Mouse (Mus musculus): Measurements from ENCODE around the gene Otud4.
"Not testable (repeated sequence)": the region's sequence is repeated elsewhere in the genome, so short reads cannot be mapped to it uniquely, and the experiment has no call there.

The Otud4 gene

DNA sequence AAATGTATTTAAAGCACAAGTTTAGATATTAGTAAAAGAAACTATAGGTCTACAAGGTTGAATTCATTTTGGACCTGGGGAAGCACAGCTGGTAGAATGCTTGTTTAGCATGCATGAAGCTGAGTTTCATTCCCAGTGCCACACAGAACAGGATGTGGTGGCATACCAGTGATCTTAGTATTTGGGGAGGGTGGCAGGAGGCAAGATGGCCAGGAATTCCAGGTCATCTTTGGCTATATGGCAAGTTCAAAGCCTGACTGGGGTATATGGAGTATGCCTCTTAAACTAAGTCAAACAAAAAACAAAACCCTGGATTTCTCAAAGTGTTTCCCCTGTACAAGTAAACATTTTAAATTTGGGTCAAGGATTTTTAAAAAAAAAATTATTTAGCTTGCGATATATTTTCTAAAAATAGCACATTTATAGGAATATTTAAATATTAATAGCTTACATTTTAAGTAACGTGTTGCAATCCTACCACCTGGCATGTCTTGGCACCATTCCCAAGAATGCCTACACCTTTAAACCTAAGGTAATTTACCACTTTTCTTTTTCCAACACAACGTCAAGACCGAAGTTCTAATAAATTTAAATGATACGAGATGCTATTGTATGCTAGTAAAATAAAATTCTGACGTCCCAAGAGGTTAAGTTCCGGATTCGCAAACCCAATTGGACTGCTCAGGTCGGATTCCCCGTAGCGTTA, 1.3 kb upstream of the Otud4 start:
- DNase-seq (ENCODE audit: inconsistent age in 2 of 2, low spot score in 1 of 2): peak in 1 of 2 experiments; percentile 52

DNA sequence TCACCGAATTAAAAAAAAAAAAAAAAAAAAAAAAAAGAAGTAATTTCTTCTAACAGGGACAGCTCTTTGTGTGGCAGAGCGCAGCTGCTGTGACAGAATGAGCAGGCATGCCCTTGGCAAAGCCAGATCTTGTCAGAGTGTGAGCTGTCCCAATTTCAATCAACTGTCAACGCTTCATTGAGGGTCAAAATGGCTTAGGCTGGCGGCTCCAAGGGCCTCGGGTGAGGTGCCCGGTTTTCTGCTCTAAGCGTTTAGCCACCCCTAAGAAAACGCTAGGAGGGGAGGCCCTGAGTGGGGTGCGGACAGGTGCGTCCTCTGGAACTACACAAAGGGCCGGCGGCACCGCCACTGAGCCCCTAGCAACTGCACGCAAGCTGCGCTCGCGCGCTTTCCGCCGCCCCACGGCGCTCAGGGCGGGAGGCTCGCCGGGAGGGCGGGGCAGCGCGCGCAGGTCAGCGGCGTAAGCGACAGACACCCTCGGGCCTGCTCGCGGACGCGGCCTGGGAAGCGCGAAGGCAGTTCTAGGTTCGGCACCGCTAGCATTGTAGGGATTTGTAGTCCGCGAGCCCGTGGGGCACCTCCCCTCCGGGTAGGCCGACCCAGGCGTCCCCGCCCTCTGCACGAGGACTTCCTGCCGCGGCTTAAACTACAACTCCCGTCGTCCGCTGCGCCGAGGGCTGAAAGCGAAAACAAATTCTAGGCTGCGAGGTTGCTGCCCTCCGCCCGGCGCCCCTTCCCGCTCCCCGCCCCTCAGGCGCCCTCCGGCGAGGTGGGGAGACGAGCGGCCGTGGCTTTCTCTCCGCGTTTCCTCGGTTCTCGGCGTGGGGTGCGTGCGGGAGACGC, 490 bp upstream of the Otud4 start:
- peak; percentile 99 for DNase-seq (ENCODE audit: inconsistent age in 2 of 2, low spot score in 1 of 2)

DNA sequence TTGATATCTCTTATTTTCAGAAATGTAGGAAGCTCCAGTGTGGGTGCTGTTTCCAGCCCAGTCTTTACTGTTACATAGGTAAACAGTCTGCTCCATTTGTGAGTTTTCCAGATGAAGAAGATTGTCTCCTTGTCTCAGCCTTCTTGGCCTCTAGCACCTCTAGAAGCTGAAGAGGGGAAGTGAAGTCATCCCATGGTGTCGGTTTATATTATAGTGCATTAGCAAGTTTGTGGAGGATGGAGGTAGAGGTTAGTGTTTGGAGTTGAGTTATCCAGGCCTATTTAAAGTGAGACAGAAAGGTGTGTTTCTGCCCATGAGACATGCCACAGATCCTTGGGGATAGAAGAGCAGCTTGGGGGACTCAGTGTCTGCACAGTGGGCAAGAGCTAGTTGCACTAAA, 1.7 kb downstream of the Otud4 start:
- DNase-seq (ENCODE audit: inconsistent age in 2 of 2, low spot score in 1 of 2): peak in 1 of 2 experiments; percentile 51

DNA sequence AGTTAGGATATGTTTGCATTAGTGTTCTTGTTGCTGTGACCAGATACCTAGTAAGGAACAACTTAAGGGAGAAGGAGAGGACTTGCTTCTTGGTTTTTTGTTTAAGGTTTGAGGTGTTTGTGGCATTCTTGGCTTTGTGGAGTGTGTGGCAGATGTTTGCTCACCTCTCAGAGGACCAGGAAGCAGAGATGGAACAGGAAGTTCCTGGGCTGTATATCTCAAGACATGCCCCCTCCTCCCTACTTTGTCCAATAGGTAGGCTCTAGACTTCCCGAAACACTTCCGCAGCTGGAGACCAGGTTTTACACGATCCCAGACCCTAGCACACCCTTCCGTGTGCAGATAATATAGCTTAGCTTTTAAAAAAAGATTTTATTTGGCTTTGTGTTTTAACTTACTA, 10.2 kb downstream of the Otud4 start:
- DNase-seq (ENCODE audit: inconsistent age in 2 of 2, low spot score in 1 of 2): no peak

DNA sequence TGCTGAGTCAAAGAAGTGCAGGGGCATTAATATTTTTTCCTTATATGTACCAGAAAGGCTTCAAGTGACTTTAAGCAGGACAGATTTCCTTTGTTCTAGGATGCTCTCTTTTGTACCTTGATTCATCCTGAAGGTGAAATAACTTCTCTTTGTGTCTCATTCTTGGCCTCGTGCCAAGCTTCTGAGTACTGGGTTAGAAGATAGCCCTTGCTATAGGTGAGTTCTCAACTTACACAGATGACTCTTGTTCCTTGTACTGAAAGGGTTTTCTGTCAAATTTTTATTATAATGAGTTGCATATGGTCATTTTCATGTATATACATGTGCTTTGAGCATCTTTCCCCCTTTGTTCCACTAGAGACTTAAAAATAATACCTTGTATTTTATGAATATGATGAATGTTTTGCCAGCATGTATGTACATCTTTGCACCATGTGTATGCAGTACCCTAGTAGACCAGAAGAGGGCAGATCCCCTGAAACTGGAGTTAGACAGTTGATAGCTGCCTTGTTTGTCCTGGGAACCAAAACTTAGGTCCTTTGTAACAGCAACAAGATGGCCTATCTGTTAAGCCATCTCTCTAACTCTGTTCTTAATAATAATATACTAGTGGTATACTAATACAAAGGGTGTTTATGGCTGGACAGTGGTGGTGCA, 10.9 kb downstream of the Otud4 start:
- peak in 1 of 2 experiments; percentile 59 for DNase-seq (ENCODE audit: inconsistent age in 2 of 2, low spot score in 1 of 2)

DNA sequence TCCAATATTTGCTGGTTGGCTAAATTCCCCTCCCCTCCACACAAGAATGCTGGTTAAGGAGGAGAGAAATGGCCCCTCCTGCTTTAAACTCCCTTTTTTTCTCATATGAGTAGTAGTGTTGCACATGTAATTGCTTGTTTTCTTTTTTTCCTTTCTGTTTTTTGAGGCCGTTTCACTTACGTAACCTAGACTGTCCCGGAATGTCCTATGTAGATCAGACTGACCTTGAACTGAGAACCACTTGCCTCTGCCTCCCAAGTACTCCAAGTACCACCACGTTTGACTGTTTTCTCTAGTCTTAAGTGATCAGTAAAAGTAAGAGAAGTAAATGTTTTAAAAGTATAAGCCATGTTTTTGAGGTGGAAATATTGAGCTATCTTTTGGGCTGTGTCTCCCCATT, 14.3 kb downstream of the Otud4 start:
- DNase-seq (ENCODE audit: inconsistent age in 2 of 2, low spot score in 1 of 2): peak; percentile 25 to 80

DNA sequence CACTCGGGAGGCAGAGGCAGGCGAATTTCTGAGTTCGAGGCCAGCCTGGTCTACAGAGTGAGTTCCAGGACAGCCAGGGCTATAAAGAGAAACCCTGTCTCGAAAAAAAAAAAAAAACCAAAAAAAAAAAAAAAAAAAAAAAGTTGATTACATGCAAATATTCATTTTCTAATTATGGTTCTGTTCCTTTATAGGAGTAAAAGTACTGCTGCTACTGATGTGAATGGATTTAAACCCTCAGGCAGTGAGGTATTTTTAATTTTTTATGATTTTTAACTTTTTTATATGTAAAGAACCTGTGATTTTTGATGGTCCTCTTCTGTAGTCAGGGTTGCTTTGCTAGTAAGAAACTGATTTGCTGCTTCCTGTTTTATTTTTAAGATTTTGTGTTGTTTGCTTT, 19.3 kb downstream of the Otud4 start:
- not testable (repeated sequence) for DNase-seq (ENCODE audit: inconsistent age in 2 of 2, low spot score in 1 of 2)

DNA sequence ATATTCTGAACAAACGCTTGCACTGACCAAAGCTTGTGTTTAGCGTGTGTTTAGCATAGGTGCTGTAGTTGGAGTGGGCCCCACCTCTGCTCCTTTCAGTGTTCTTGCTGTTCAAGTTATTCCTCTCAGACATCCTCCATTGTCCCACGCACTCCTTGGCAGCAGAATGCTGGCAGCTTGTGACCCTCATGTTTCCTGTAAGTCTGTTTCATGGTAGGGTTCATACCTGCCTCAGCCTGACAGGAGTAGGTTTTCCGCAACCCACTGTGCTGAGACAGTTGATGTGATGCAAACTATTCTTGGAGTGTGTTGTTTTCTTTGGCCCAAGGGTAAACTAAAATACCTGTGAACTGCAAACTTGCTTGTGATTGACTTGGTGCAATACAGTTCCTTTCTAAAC, 37.0 kb downstream of the Otud4 start:
- no peak for DNase-seq (ENCODE audit: inconsistent age in 2 of 2, low spot score in 1 of 2)

DNA sequence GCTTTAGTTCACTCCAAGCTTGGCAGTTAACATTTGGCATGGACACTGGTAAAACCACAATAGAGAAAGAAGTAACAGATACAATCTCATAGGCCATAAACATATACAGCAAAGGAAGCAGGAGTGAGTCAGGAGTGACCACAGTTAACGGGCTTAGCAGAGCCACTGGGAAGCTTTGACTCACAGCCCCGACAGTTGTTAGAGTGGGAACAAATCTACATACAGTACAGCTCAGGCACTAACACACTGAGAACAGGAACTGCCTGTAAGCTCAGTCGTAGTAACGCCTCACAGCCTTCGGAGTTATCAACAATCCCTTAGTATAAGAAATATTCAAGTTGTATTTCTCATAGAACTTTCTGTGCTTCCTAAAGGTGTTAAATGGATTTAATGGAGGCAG, 39.6 kb downstream of the Otud4 start:
- DNase-seq (ENCODE audit: inconsistent age in 2 of 2, low spot score in 1 of 2): no peak

DNA sequence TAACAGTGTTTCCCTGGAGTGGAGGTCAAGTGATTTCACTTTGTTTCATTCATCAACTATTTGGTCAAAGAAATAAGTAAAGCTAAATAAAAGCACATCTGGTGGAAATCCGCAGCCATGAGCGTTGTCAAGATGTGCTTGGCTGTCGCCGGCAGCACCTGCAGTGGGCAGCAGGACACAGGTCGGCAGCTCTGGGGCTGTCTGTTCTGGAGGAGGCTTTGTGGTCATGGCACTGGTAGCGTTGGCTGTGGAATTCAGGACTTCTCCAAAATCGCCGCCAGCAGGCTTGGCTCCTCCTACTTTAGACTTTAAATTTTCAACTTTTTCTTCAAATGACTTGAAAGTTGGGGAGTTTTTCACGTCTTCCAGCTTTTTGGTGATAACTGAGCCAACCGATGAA, 40.7 kb downstream of the Otud4 start:
- not testable (repeated sequence) for DNase-seq (ENCODE audit: inconsistent age in 2 of 2, low spot score in 1 of 2)

DNA sequence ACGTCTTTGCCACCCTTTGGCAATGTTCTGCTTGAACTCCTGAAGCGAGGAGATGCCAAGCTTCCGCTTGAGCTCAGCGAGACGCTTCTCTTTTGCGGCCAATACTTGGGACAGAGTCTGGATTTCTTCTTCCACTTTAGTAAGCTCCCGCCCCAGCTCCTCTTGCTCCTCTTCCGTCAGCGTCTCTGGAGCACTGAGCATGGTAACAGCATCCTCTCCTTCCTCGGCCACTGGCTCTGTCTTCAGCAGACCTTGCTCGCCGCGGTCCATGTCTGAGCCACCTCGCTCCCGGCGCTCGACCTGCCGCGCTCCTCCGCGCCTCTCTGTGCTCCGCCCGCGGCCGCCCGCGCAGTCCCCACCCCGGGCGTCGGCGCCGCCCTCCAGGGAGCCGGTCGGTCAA, 41.1 kb downstream of the Otud4 start:
- peak; percentile 39 to 78 for DNase-seq (ENCODE audit: inconsistent age in 2 of 2, low spot score in 1 of 2)

DNA sequence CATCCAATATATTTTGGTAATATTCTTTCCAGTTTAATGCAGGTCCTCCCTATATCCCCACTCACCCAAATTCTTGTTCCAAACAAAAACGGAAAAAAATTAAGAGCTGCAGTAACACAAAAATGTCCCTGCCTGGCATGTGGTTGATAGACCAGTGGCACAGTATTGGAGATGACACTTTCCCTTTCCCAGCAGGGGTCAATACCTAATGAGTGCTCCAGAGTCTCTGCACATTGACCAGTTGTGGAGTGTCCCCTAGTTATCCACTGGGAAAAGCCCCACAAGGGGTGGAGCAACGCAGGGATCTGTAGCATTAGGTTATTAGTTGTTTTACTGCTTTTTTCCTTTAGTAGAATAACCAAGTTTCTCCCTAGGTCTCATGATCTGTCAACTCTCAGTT, 41.5 kb downstream of the Otud4 start:
- DNase-seq (ENCODE audit: inconsistent age in 2 of 2, low spot score in 1 of 2): no peak

DNA sequence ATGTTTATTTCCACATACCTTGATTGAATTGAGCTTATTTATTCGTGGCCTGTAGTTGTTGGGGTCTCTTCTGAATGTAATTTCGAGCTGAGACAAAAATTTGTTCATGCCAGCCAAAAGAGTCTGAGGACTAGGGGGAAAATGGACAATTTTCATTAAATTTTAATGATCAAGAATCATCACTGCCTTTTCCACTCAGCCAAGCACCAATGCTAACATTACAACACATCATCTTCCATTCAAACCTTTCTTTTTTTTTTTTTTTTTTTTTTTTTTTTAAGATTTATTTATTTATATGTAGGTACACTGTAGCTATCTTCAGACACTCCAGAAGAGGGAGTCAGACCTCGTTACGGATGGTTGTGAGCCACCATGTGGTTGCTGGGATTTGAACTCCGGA, 46.5 kb downstream of the Otud4 start:
- DNase-seq (ENCODE audit: inconsistent age in 2 of 2, low spot score in 1 of 2): not testable (repeated sequence)

DNA sequence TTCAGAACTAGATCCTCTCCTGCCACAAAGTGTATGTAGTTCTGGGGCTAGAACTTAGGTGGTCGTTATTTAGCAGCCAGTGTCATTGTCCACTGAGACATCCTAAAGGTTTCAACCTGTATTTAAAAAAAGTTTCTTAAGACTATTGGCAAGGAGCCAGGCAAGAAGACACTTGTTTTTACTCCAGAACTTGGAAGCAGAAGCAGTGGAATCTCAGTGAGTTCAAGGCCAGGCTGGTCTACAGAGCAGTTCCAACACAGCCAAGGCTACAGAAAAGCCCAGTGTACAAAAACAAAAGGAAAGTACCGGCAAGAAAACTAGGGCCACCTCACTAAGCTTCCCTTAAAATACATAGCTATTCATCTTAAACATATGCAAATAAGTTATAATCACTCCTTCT, 53.1 kb downstream of the Otud4 start:
- peak; percentile 37 to 76 for DNase-seq (ENCODE audit: inconsistent age in 2 of 2, low spot score in 1 of 2)

DNA sequence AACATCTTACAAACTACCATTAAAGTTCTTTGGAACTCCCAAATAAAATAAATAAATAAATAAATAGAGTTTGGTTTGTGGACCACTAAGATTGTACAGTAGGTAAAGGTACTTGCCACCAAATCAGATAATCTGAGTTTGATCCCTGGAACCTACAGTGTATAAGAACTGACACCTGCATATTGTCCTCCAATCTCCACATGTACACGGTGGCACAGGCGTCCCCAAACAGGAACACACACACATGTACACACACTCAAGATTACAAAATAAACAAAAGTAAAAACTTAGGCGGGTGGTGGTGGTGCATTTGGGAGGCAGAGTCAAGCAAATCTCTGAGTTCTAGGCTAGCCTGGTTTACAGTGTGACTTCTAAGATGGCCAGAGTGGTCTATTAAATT, 67.3 kb downstream of the Otud4 start:
- no peak for DNase-seq (ENCODE audit: inconsistent age in 2 of 2, low spot score in 1 of 2)

DNA sequence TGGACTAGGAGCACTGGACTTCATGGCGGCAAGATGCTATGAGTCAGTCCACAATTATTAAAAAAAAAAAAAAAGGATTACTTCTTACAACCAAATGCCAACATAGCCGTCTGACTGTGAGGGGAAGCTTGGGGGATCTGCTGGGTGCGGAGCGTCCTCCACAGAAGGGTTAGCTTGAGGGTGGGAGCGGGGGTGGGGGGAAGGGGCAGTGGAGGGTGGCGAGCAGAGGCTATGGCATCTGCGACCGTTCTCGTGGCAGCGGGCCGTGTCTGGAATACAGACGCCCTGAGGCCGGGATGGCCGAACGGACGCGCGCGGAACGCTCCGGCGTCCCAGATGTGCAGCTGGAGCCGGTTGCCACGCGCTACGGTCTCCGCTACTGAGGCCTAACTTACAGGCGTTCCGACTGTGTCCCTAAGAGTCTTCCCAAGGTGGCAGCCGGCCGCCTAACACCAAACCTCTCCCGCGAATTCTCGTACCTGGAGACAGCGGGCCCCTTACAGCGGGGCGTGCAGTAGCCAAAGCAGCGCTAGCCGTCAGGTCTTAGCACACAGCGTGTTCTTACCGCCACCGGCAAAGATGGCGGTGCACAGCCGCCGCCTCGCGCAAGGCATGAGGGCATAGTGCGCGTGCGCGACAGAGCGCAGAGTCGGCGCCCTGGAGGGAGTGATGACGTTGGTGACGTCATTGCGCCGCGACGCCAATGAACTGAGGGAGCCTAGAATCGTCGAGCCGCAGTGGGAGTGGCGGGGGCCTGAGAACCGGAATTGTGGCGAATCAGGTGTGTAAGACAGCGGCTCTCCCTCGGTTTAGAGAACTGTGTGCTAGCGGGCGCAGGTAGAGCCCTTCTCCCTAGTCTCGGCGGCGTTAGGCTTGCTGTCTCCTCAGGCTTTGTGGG, 71.9 kb downstream of the Otud4 start, which contains the start of the genes Abce1 and Anapc10:
Abce1 (minus strand) TSS at position 677 of the 898 bp plus-strand sequence.
Anapc10 (plus strand) TSS at position 757 of the 898 bp plus-strand sequence.
- DNase-seq (ENCODE audit: inconsistent age in 2 of 2, low spot score in 1 of 2): peak; percentile 98 to 99

DNA sequence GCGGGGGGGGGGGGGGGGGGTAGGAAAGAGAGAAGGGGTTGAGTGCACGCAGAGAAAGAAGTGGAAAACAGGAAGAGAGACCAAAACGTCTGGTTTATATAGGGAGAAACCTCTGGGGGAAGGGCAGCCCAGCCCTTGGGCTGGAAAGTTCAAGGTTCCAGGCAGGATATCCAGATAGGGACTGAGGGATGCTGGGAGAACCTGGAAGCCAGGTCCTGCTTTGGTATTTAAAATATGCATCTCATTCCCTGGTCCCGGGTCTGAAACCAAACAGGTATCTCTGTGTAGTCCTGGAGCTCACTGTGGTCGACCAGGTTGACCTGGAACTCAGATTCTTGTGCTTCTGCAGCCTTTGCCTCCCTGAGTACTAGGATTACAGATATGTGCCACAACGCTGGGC, 73.3 kb downstream of the Otud4 start:
- peak in 1 of 2 experiments; percentile 27 for DNase-seq (ENCODE audit: inconsistent age in 2 of 2, low spot score in 1 of 2)

DNA sequence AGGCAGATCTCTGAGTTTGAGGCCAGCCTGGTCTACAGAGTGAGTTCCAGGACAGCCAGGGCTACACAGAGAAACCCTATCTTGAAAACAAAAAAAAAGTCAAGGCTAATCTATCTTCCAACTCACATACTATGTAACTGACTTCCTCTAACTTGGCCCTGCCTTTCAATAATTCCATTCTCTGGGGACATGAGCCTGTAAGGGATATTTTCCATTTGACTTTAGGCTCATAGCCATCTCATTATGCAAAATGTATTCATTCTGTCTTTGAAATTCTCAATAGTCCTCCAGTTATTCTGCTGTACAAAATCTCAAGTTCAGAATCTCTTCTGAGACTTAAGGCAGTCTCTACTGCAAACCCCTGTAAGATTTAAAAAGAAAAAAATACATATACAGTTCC, 82.1 kb downstream of the Otud4 start:
- DNase-seq (ENCODE audit: inconsistent age in 2 of 2, low spot score in 1 of 2): no peak

DNA sequence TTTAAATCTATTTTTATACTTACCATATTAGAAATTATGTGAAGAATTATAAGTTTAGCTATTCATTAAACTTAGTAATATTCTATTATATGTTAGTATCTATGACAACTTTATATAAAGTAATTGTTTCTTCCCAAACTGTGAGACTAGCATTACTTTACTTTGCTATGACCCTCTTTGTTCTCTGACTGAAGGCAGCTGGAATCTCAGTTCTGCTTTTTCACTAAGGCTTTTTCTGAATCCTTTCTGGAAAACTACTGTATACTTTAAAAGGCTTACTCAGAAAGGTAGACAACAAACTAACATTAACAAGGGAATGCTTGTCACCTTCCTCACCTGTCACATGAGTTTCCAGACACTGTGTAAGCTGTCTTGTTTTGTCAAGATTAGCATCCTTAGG, 83.9 kb downstream of the Otud4 start:
- DNase-seq (ENCODE audit: inconsistent age in 2 of 2, low spot score in 1 of 2): no peak

DNA sequence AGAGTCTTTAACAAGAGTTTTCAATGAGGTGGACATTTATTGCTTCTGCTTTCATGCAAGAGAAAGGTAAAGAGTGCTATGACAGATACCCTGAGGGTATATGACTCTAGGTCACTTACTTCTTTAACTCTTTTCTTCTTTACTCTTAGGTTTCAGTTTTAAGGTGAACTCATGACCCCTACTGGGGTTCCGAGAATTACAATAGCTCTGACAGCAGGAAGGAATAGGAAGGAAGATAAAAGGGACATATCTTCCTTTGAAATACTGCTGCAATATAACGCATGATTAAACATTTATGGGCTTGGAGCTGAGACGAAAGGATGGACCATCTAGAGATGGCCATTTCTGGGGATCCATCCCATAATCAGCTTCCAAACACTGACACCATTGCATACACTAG, 85.2 kb downstream of the Otud4 start:
- DNase-seq (ENCODE audit: inconsistent age in 2 of 2, low spot score in 1 of 2): no peak
